24 mouse cellular contexts compared by ENCODE assay signal in genomic region chr14:23051441-23051840, GRCm38 (mm10).
A peak's percentile ranks its signal among the peaks of the same experiment; 100 is the strongest.
DNase-seq lines count a peak whose midpoint lies in the region; ATAC-seq and TF ChIP-seq lines count a peak whose summit lies in the region.
"Had no signal": no experiment of that assay in that cellular context is flagged by ENCODE, and none has a peak within 500 bp of the region (broad histone marks: within the 10 kb centered on the region; RNA-seq: fewer than 3 reads in every experiment).

No protein-coding gene starts in this region.

- H3K9me3 ChIP-seq in liver, embryonic 11.5 days (ENCODE audit: control insufficient read depth, low read length): no peaks in the 10 kb centered on the region
- H3K9me3 ChIP-seq: embryonic facial prominence, embryonic 13.5 days; forebrain, embryonic 12.5 days; heart, embryonic 15.5 days; hindbrain, embryonic 13.5 days; intestine, embryonic 15.5 days had no signal

- H3K4me2 ChIP-seq in liver, embryonic 11.5 days: no peak overlapping the region
- H3K4me2 ChIP-seq: embryonic facial prominence, embryonic 13.5 days; forebrain, embryonic 12.5 days; heart, embryonic 11.5 days; heart, embryonic 15.5 days; hindbrain, embryonic 13.5 days; intestine, embryonic 15.5 days had no signal

- H3K36me3 ChIP-seq in kidney, adult 2 months (ENCODE audit: control insufficient read depth, insufficient read depth, low read length): no peaks in the 10 kb centered on the region
- H3K36me3 ChIP-seq in liver, embryonic 11.5 days (ENCODE audit: control insufficient read depth, insufficient read depth, low read length): no peaks in the 10 kb centered on the region
- H3K36me3 ChIP-seq: embryonic facial prominence, embryonic 13.5 days; forebrain, embryonic 12.5 days; heart, embryonic 15.5 days; hindbrain, embryonic 13.5 days; intestine, embryonic 15.5 days had no signal

- no peak for ATAC-seq in liver, embryonic 11.5 days (replicated peaks; ENCODE audit: low FRiP score)
- ATAC-seq: forebrain, postnatal 0 days; hindbrain, postnatal 0 days; intestine, embryonic 15.5 days had no signal

- no peak overlapping the region for H3K4me3 ChIP-seq in kidney, adult 2 months (ENCODE audit: insufficient read depth, low read depth, low read length)
- H3K4me3 ChIP-seq in liver, embryonic 11.5 days (ENCODE audit: low read depth, low read length): no peak overlapping the region
- H3K4me3 ChIP-seq: embryonic facial prominence, embryonic 13.5 days; erythroblast, embryonic 14.5 days; forebrain, embryonic 12.5 days; heart, adult 2 months; heart, embryonic 15.5 days; hindbrain, embryonic 13.5 days; intestine, embryonic 15.5 days had no signal

- no peak overlapping the region for H3K9ac ChIP-seq in liver, embryonic 11.5 days (ENCODE audit: low read depth, low read length)
- H3K9ac ChIP-seq: embryonic facial prominence, embryonic 13.5 days; forebrain, embryonic 12.5 days; forebrain, postnatal 0 days; heart, embryonic 15.5 days; hindbrain, embryonic 13.5 days; intestine, embryonic 15.5 days had no signal

- 73% methylated on average over 7 of the region's 7 CpGs for WGBS in kidney, adult 2 months
- WGBS in liver, embryonic 11.5 days: 75% methylated on average over 7 of the region's 7 CpGs

- no peak overlapping the region for H3K27ac ChIP-seq in kidney, adult 2 months (ENCODE audit: insufficient read depth, low read depth, low read length)
- no peak overlapping the region for H3K27ac ChIP-seq in liver, embryonic 11.5 days (ENCODE audit: low read depth, low read length)
- H3K27ac ChIP-seq: embryonic facial prominence, embryonic 13.5 days; forebrain, embryonic 12.5 days; heart, adult 2 months; heart, embryonic 15.5 days; hindbrain, embryonic 13.5 days; hindbrain, postnatal 0 days; intestine, embryonic 15.5 days had no signal

- no peak for TF ChIP-seq POLR2A in kidney, adult 2 months (IDR thresholded peaks at IDR 0.05; ENCODE audit: low read depth, low read length)

- DNase-seq in embryo, embryonic 10 days (ENCODE audit: low spot score): peak; percentile 40
- DNase-seq in embryo, embryonic 11 days: no peak
- DNase-seq in kidney, adult 2 months: peak; percentile 10
- DNase-seq in kidney, postnatal 36 days: no peak
- peak; percentile 2 for DNase-seq in embryo, embryonic 9.5 days (ENCODE audit: extremely low spot score)
- DNase-seq in skeletal muscle tissue, adult 2 months (ENCODE audit: low read depth, low spot score): peak; percentile 18
- DNase-seq in liver, embryonic 11.5 days (ENCODE audit: low spot score): no peak
- no peak for DNase-seq in layer of hippocampus, adult 18-20 months (ENCODE audit: low spot score in 2 of 2)
- DNase-seq: adrenal gland, postnatal 10 days; cerebellum, adult 11-12 months; cerebellum, adult 9-10 months; cerebellum, postnatal 25 days; forebrain, postnatal 0 days; heart, adult 2 months; heart, postnatal 14 days; kidney, adult 18-20 months had no signal

- no peaks in the 10 kb centered on the region for H3K27me3 ChIP-seq in kidney, adult 2 months (replicated peaks; ENCODE audit: control insufficient read depth, insufficient read depth, low read length)
- H3K27me3 ChIP-seq in liver, embryonic 11.5 days (replicated peaks; ENCODE audit: control insufficient read depth, insufficient read depth, low read length): no peaks in the 10 kb centered on the region
- H3K27me3 ChIP-seq: embryonic facial prominence, embryonic 13.5 days; heart, embryonic 15.5 days; intestine, embryonic 15.5 days had no signal

- H3K4me1 ChIP-seq in kidney, adult 2 months (ENCODE audit: control insufficient read depth, insufficient read depth, low read length): no peaks in the 10 kb centered on the region
- H3K4me1 ChIP-seq in liver, embryonic 11.5 days (replicated peaks; ENCODE audit: control insufficient read depth, insufficient read depth, low read length): no peaks in the 10 kb centered on the region
- H3K4me1 ChIP-seq: heart, embryonic 15.5 days; intestine, embryonic 15.5 days had no signal

- no peak for TF ChIP-seq CTCF in kidney, adult 2 months (conservative IDR thresholded peaks at IDR 0.05; ENCODE audit: insufficient read depth, insufficient read length, low read depth, low read length)

Comparison
In these comparisons a context has a peak if more than half of its experiments do, and no peak if none do; other contexts are left out.
1. DNase-seq: peak in embryo, embryonic 10 days (single experiment), kidney, adult 2 months (single experiment), embryo, embryonic 9.5 days (single experiment) and skeletal muscle tissue, adult 2 months (single experiment); none in embryo, embryonic 11 days (single experiment), kidney, postnatal 36 days (0 of 2), liver, embryonic 11.5 days (single experiment) and layer of hippocampus, adult 18-20 months (0 of 2).